Mouse (Mus musculus) forebrain, embryonic 12.5 days (tissue): ENCODE results near the gene Rasgef1b. TPM values are rescaled to one million over a fixed set of nuclear protein-coding genes. Genes with fewer than 3 reads are reported as not detected.
A peak's percentile ranks its signal among the peaks of the same experiment; 100 is the strongest.

Experiments used
- ATAC-seq: fragments of 200-750 bp; cut with Nextera tagmentation; 2 replicates; pipeline ENCODE4 v1.8.0; 2017; ENCODE audit warnings: moderate TSS enrichment; ENCODE audit not compliant: low FRiP score
- H3K27ac ChIP-seq: fragments of 300-500 bp; sonication (generic); 2 replicates; pipeline ENCODE4 v1.5.1; 2016; ENCODE audit warnings: mild to moderate bottlenecking
- H3K27me3 ChIP-seq: fragments of 300-500 bp; sonication (generic); 2 replicates; pipeline ENCODE4 v1.6.1; 2016; ENCODE audit warnings: mild to moderate bottlenecking
- H3K36me3 ChIP-seq: fragments of 300-500 bp; sonication (generic); replicated peaks from 2 replicates; pipeline ENCODE4 v1.6.1; 2016; ENCODE audit warnings: mild to moderate bottlenecking
- H3K4me1 ChIP-seq: fragments of 300-500 bp; sonication (generic); 2 replicates; pipeline ENCODE4 v1.6.1; 2016
- H3K4me2 ChIP-seq: fragments of 300-500 bp; sonication (generic); 2 replicates; pipeline ENCODE4 v1.6.1; 2016; ENCODE audit warnings: mild to moderate bottlenecking, moderate library complexity
- H3K4me3 ChIP-seq: fragments of 300-500 bp; sonication (generic); replicated peaks from 2 replicates; pipeline ENCODE4 v1.5.1; 2016; ENCODE audit warnings: mild to moderate bottlenecking
- H3K9ac ChIP-seq: fragments of 300-500 bp; sonication (generic); 2 replicates; pipeline ENCODE4 v1.6.1; 2016; ENCODE audit warnings: mild to moderate bottlenecking
- H3K9me3 ChIP-seq: fragments of 300-500 bp; sonication (generic); 2 replicates; pipeline ENCODE4 v1.6.1; 2016
- WGBS: fragments of 180-500 bp; shearing (Covaris S2); methylation state at CpG from one replicate; pipeline ENCODE4 v1.1.7; 2016; 5-methylcytosine and 5-hydroxymethylcytosine counted together
- polyA plus RNA-seq: library from polyadenylated mRNA; unstranded; fragments of >200 nt; fragmentation: Nextera tagmentation; extraction: Ambion mirVana; gene quantifications from 2 replicates; pipeline ENCODE4 v1.2.1, GENCODE M21; 2016

Rasgef1b gene
- polyA plus RNA-seq, 1 experiment from 2014 or later, result 36.6 TPM

- 45% methylated on average over 7 of the region's 7 CpGs for WGBS
- Histone ChIP-seq H3K27me3 (peaks cover 4% of the 10 kb centered on the region; the same call in 1 of the 2 replicates), H3K9me3 (0 out of 2 replicates have a peak, but pooled peaks cover 6% of the 10 kb centered on the region), H3K9ac (no peak overlapping the region), H3K36me3 (no peaks in the 10 kb centered on the region), H3K4me3 (no peak overlapping the region), H3K4me2 (no peak overlapping the region), H3K27ac (peak overlapping the region; percentile 26; the same call in 1 of the 2 replicates), H3K4me1 (0 out of 2 replicates have a peak, but pooled peaks cover 8% of the 10 kb centered on the region)
- ATAC-seq, result no peak
Measured at GRCm38 (mm10) chr5:99597701-99598100, 131.2 kb downstream of the Rasgef1b start.

- H3K27ac ChIP-seq, result no peak overlapping the region
- H3K9me3 ChIP-seq, result 0 out of 2 replicates have a peak, but pooled peaks cover 6% of the 10 kb centered on the region
- H3K4me1 ChIP-seq, result no peaks in the 10 kb centered on the region
- H3K27me3 ChIP-seq, result peaks cover 13% of the 10 kb centered on the region; the same call in 1 of the 2 replicates
- no peak overlapping the region for H3K4me3 ChIP-seq
- no peak overlapping the region for H3K9ac ChIP-seq
- H3K36me3 ChIP-seq, result no peaks in the 10 kb centered on the region
- H3K4me2 ChIP-seq, result no peak overlapping the region
- no peak for ATAC-seq
- 55% methylated on average over 6 of the region's 6 CpGs for WGBS
Measured at GRCm38 (mm10) chr5:99591348-99591747, 137.5 kb downstream of the Rasgef1b start.

GRCm38 (mm10) chr5:99590539-99590938, 138.3 kb downstream of the Rasgef1b start:
- no peak for ATAC-seq
- no peak overlapping the region for H3K9ac ChIP-seq
- no peak overlapping the region for H3K27ac ChIP-seq
- H3K4me2 ChIP-seq, result no peak overlapping the region
- peaks cover 13% of the 10 kb centered on the region; the same call in 1 of the 2 replicates for H3K27me3 ChIP-seq
- H3K4me3 ChIP-seq, result no peak overlapping the region
- H3K9me3 ChIP-seq, result 0 out of 2 replicates have a peak, but pooled peaks cover 6% of the 10 kb centered on the region
- WGBS, result 78% methylated on average over 4 of the region's 4 CpGs
- no peaks in the 10 kb centered on the region for H3K4me1 ChIP-seq
- no peaks in the 10 kb centered on the region for H3K36me3 ChIP-seq

GRCm38 (mm10) chr5:99587994-99588393, 140.9 kb downstream of the Rasgef1b start:
- no peaks in the 10 kb centered on the region for H3K36me3 ChIP-seq
- WGBS, result 86% methylated on average over 5 of the region's 5 CpGs
- no peak for ATAC-seq

GRCm38 (mm10) chr5:99587589-99587988, 141.3 kb downstream of the Rasgef1b start:
- Histone ChIP-seq H3K9me3 (no peaks in the 10 kb centered on the region), H3K4me3 (no peak overlapping the region), H3K36me3 (no peaks in the 10 kb centered on the region), H3K27ac (no peak overlapping the region), H3K27me3 (peaks cover 13% of the 10 kb centered on the region; the same call in 1 of the 2 replicates), H3K4me1 (no peaks in the 10 kb centered on the region), H3K4me2 (no peak overlapping the region), H3K9ac (no peak overlapping the region)
- ATAC-seq, result no peak
- 82% methylated on average over 4 of the region's 4 CpGs for WGBS

More at GRCm38 (mm10) chr5:99587994-99588393, 140.9 kb downstream of the Rasgef1b start:
- Histone ChIP-seq H3K4me1 (no peaks in the 10 kb centered on the region), H3K27ac (no peak overlapping the region), H3K4me3 (no peak overlapping the region), H3K4me2 (no peak overlapping the region), H3K27me3 (peaks cover 13% of the 10 kb centered on the region; the same call in 1 of the 2 replicates), H3K9me3 (no peaks in the 10 kb centered on the region), H3K9ac (no peak overlapping the region)

- 93% methylated on average over 6 of the region's 6 CpGs for WGBS
- no peak overlapping the region for H3K4me3 ChIP-seq
- no peak for ATAC-seq
- no peaks in the 10 kb centered on the region for H3K9me3 ChIP-seq
- no peak overlapping the region for H3K4me2 ChIP-seq
- peaks cover 13% of the 10 kb centered on the region; the same call in 1 of the 2 replicates for H3K27me3 ChIP-seq
- no peaks in the 10 kb centered on the region for H3K36me3 ChIP-seq
- no peak overlapping the region for H3K9ac ChIP-seq
- H3K4me1 ChIP-seq, result no peaks in the 10 kb centered on the region
- H3K27ac ChIP-seq, result no peak overlapping the region
Measured at GRCm38 (mm10) chr5:99586287-99586686, 142.6 kb downstream of the Rasgef1b start.

GRCm38 (mm10) chr5:99585166-99585898, 143.5 kb downstream of the Rasgef1b start:
- Histone ChIP-seq H3K27me3 (peaks cover 11% of the 10 kb centered on the region; the same call in 1 of the 2 replicates), H3K27ac (no peak overlapping the region), H3K9me3 (no peaks in the 10 kb centered on the region), H3K4me2 (no peak overlapping the region), H3K4me1 (no peaks in the 10 kb centered on the region), H3K4me3 (no peak overlapping the region), H3K36me3 (no peaks in the 10 kb centered on the region), H3K9ac (no peak overlapping the region)
- no peak for ATAC-seq
- WGBS, result 83% methylated on average over 5 of the region's 5 CpGs

- Histone ChIP-seq H3K27me3 (peaks cover 5% of the 10 kb centered on the region; the same call in 1 of the 2 replicates), H3K36me3 (no peaks in the 10 kb centered on the region), H3K4me3 (no peak overlapping the region), H3K9ac (no peak overlapping the region), H3K27ac (no peak overlapping the region), H3K4me2 (no peak overlapping the region), H3K9me3 (no peaks in the 10 kb centered on the region), H3K4me1 (no peaks in the 10 kb centered on the region)
- no peak for ATAC-seq
- WGBS, result 89% methylated on average over 9 of the region's 9 CpGs
Measured at GRCm38 (mm10) chr5:99584266-99584665, 144.6 kb downstream of the Rasgef1b start.

GRCm38 (mm10) chr5:99582055-99582454, 146.8 kb downstream of the Rasgef1b start:
- no peak overlapping the region for H3K27ac ChIP-seq
- peaks cover 5% of the 10 kb centered on the region; the same call in 1 of the 2 replicates for H3K27me3 ChIP-seq
- WGBS, result 25% methylated on average over 5 of the region's 5 CpGs
- H3K9me3 ChIP-seq, result no peaks in the 10 kb centered on the region
- H3K9ac ChIP-seq, result no peak overlapping the region
- no peak overlapping the region for H3K4me2 ChIP-seq
- no peaks in the 10 kb centered on the region for H3K4me1 ChIP-seq
- no peak overlapping the region for H3K4me3 ChIP-seq
- no peak for ATAC-seq
- H3K36me3 ChIP-seq, result no peaks in the 10 kb centered on the region

GRCm38 (mm10) chr5:99578692-99579091, 150.2 kb downstream of the Rasgef1b start:
- Histone ChIP-seq H3K9ac (no peak overlapping the region), H3K4me2 (no peak overlapping the region), H3K27ac (no peak overlapping the region), H3K4me3 (no peak overlapping the region), H3K4me1 (no peaks in the 10 kb centered on the region), H3K9me3 (no peaks in the 10 kb centered on the region), H3K36me3 (no peaks in the 10 kb centered on the region), H3K27me3 (peaks cover 5% of the 10 kb centered on the region; the same call in 1 of the 2 replicates)
- peak; percentile 65; the same call in 1 of the 2 replicates for ATAC-seq
- 7% methylated on average over 4 of the region's 4 CpGs for WGBS

- 88% methylated on average over 8 of the region's 8 CpGs for WGBS
- Histone ChIP-seq H3K4me3 (no peak overlapping the region), H3K9me3 (no peaks in the 10 kb centered on the region), H3K27me3 (peaks cover 8% of the 10 kb centered on the region; the same call in 1 of the 2 replicates), H3K36me3 (no peaks in the 10 kb centered on the region), H3K9ac (no peak overlapping the region), H3K4me1 (peaks cover 9% of the 10 kb centered on the region), H3K4me2 (no peak overlapping the region), H3K27ac (no peak overlapping the region)
- ATAC-seq, result no peak
Measured at GRCm38 (mm10) chr5:99575897-99576296, 153.0 kb downstream of the Rasgef1b start.

GRCm38 (mm10) chr5:99564501-99565323, 164.2 kb downstream of the Rasgef1b start:
- WGBS, result 41% methylated on average over 8 of the region's 8 CpGs
- peaks cover 8% of the 10 kb centered on the region for H3K4me1 ChIP-seq
- H3K36me3 ChIP-seq, result no peaks in the 10 kb centered on the region
- ATAC-seq, result peak; percentile 60; the same call in 1 of the 2 replicates
- H3K4me3 ChIP-seq, result no peak overlapping the region
- H3K4me2 ChIP-seq, result no peak overlapping the region
- no peaks in the 10 kb centered on the region for H3K9me3 ChIP-seq
- H3K27me3 ChIP-seq, result peaks cover 51% of the 10 kb centered on the region
- no peak overlapping the region for H3K27ac ChIP-seq
- H3K9ac ChIP-seq, result no peak overlapping the region
